Mouse (Mus musculus): Measurements from ENCODE around the gene Bcar1.

- no peak for TF ChIP-seq POLR2A (IDR thresholded peaks at IDR 0.05; ENCODE audit: borderline replicate concordance, control insufficient read depth, low read depth, low read length)
- no peak for TF ChIP-seq CTCF (IDR thresholded peaks at IDR 0.05; ENCODE audit: control insufficient read depth, insufficient read depth, low read length)
These were observed 9.9 kb downstream of the Bcar1 start for GRCm38 (mm10) chr8:111733581-111734243.
